Mouse (Mus musculus) cerebellum, postnatal 10 days (tissue): ENCODE measurements at regions not wholly inside any gene's neighbourhood (a gene's known extent, or its start where the extent isn't known, plus 50 kb on each side); places are given as distances from the start of the nearest gene placed in this dataset.

Source experiments
- DNase-seq, 2 experiments: peaks; one replicate each; pipeline ENCODE4 v3.0.0; 2021; ENCODE audit warnings: mixed read lengths in 2 of 2

DNA sequence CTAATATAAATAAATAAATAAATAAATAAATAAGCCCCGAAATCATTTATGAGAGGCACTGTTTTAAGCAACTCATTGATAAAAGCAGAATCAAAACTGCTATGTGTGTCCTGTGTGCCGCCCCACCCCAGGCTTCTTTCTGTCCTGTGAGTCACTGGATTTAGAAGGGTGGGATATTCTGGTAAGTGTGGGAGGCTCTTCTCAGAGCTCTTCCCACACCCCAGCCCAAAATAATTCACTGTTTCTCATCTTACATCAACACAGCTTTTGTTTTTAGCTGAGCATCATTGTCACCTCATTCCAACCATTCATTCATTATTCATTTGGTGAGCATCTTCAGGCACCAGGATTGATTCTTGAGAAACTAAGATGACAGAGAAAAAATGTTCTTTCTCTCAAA is 118.4 kb downstream of the Barx2 start:
- no peak for DNase-seq

DNA sequence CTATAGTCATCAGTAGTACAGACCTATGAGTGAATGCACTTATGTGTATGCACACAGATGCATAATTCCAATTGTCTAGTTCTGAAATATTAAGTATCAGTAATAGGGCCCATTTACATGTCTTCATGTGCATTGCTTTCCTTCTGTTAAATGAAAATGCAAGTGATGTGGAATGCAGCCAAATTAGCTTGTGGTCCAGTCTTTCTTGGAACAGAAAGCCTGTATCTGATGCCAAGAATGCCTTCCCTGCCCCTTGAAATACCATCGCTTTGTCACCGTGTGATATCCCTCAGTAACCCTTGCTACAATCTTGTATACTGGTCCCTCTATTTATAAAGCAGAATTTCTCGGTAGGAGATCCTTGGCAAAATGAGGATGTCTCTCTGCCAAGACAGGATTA is 137.3 kb downstream of the Barx2 start:
- peak; percentile 52 to 68 for DNase-seq

DNA sequence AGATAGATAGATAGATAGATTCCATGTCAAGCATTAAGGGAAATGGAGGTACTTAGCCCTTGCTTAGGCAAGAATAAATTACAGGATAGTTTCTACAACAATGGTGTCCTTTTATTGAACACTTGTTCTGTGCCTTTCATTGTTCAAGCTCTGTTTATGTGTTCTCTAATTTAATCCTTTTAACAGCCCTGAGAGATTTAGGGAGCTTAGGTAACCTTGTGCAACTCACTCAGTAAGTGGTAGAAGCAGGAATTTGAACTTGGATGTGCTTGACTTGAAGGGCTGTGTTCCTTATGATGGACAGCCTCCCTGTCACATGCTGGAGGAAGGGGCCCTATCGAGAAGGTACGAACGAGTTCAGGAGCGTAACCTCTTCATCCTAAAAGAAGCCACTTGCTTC is 147.9 kb downstream of the Barx2 start:
- DNase-seq = no peak

DNA sequence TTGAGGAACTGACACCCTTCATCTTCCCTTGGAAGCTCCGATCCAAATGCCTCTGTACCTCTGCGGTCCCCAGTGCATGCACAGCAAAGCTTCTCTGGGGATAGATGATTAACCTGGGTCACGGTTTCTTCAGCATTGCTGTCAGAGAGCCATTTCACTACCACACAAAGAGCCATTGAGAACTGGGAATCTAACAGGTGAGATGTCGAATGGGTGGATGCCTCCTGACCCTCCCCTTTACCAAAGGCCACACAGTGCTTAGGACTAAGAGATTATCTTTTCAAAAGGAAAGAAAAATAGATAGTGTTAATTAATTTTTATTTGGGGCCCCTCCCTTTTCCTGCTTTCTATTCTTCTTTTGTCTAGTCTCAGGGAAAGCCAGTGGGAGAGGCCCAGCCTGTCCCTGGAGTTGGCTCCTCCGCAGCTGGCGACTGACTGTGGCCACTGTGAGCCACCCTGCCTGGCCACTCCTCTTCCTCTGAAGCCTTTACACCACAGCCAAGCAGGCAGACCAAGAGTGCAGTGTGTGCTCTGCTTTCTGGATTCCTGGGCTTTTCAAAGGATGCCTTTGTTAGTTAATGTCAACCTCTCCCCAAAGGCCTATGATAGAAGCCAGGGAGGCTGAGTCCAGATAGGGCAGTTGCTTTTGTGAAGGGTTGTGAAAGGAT is 155.2 kb downstream of the Barx2 start:
- DNase-seq = peak in 1 of 2 experiments; percentile 10

DNA sequence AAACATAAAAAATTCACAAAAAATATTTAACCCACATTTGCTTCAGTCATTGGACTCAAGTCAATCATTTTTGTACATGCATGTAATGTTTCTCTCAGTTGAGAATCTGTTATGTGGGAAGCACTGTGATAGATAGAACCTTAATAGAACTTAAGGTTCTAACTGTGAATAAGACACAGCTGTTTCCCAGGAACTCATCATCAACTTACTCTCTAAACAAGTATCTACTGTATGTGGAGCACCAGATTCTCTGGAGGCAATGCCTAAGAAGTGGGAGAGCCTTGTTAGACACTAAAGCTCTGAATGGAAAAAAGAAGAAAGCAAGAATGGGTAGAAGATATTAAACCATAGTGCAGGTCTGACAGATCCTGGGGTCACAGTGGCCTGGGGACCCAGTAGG is 182.8 kb downstream of the Barx2 start:
- DNase-seq = no peak

DNA sequence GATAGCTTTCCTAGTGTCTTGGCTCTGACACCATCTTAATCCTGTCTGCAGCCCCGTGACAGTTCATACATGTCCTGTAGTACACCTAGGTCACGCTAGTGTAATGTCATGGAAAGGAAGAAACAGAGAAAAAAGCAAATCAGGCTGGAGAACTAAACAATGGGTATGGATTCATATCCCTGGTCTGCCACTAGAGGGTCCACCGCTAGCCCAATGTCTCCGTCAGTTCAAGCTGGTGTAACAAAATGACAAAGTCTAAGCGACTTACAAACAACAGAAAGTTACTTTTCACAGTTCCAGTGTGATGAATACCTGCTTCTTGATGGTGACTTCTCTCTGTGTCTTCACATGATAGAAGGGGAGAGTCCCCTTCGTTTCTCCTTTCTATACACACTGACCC is 194.0 kb downstream of the Barx2 start:
- DNase-seq = no peak

DNA sequence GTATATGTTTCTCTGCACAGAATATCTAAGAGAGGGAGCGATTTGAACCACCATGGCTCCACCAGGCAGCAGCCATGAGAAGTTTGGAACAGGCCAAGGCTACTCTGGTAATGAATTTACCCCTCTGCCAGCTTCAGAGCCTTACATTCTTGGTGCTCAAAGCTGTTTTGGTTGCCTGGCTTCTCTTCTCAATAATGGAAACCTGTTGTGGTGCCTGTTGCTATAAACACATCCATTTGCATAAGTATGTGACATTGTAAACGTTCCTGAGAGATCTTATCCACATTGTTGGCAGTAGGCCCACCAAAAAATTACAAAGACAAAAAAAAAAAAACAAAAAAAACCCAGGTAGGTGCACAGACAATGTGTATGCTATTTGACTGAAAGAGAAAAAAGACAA is 203.2 kb downstream of the Barx2 start:
- no peak for DNase-seq

DNA sequence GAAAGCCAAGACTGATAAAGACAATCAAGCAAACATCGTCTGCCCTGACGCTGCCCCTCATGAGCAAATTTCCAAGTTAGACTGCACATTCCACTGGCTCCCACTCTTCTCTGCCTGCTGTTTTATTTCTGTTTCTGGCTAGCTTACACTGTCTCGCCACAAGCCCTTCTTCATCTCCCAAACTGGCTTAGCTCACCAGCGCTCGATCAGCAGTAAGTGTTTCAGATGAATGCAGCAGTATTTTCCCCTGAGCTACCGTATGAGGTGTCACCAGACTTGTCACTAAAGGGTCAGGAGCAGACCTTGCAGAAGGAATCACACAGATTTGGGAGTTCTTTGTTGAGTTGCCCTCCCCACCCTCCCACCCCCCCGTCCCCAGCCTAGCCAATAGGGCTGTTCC is 206.6 kb downstream of the Barx2 start:
- DNase-seq = no peak

DNA sequence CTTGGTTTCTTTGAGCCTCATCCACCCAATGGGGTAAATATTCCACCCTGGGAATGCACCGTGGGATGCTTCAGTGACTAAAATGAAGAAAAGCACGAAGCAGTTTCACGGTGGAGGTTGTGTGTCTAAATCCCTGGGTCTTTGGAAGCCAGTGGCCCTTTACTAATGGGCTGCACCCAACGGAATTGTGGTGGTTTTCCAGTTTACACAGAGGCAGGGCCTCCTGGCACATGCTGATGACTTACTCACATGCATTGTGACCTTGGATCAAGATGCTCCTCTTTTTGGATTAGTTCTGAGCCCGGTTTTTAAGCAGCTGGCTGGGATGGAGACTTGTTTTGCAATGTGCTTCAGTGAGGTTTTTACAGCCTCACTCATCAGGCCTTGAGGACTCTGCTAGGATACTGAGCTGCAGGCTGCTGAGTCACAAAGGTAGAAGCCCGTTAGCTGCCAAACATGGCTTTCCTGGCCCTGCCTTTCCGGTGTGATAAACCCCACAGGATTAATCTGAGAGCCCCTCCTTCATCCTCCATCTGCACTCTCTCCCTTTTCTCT is 222.3 kb downstream of the Barx2 start:
- no peak for DNase-seq

DNA sequence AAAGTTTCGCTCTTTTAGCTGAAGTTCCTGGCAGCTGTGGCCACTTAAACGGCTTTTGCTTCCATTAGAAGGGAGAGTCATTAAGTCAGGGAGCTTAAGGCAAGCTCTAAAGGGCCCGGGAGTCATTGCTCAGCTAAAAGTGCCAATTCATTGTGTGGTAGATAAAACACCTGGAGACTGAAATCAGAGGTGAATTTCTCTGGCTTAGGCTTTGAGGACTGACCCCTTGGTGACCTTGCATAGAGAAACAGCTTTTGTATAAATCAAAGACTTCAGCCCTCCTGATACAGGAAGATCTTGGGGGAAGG is 224.1 kb upstream of the Tmem45b start:
- DNase-seq = no peak

DNA sequence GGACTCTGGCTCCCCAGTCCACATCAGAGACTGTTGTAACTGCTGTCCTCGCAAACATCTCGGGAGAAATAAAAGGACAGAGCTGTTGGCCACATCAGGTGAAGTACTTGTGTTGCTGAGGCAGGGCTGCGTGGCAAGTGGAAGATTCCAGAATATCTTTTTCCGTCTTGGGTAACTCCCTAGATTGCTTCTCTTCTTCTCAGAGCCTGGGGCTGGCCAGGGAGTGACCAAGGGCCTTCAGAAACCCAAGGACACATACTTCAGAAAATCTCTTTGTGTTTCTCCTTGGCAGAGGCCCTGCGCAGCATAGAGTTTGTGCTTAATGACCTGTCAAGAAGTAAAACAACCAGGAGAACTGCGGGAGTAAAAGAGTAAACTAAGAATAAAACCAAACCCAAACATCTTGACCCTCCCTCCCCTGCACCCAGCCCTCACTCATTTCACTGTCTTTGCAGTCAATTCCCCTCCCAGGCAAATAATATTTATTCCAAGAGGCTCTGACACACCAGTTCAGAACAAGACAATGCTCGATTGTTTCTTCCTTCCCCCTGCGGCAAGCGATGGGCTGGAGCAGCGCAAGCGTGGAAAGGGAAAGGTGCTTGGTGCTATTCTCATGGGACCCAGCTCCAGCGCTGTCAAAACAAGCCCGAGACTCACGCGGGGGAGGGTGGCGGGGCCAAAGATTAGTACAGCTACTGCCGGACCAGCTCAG is 223.6 kb upstream of the Tmem45b start:
- peak in 1 of 2 experiments; percentile 11 for DNase-seq

DNA sequence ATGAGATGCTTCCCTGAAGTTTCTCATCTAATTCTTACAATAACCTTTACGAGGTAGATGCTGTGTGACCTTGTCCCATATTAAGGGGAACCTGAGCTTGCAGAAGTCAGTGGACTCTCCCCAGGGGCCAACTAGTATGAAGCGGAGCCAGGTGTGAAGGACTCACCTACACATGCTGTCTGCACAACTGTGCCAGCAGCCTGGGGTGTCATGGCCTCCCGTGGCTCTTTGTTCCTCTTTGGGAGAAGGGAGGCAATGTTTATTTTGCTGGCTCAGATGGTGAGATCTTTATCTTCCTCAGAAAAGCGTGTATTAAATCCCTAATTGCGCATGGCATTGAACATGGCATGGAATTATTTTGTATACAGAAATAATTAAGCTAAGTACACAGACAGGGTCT is 222.2 kb upstream of the Tmem45b start:
- DNase-seq = no peak

DNA sequence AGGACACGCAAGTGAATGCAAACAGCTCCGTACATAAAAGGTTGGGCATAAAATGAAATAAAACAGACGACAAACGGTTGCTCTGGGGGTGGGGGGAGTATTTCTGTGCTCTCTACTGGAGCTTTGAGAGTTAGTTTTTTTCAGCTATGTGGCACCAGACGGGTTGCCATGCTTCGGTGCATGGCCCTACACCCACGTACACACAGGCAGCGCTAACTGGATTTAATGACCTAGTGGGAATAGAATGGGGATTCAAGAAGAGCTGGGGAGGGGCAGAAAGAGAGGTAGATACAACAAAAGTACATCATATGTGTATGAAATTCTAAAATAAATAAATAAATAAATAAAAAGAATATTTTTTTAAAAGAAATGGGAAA is 220.5 kb upstream of the Tmem45b start:
- no peak for DNase-seq

DNA sequence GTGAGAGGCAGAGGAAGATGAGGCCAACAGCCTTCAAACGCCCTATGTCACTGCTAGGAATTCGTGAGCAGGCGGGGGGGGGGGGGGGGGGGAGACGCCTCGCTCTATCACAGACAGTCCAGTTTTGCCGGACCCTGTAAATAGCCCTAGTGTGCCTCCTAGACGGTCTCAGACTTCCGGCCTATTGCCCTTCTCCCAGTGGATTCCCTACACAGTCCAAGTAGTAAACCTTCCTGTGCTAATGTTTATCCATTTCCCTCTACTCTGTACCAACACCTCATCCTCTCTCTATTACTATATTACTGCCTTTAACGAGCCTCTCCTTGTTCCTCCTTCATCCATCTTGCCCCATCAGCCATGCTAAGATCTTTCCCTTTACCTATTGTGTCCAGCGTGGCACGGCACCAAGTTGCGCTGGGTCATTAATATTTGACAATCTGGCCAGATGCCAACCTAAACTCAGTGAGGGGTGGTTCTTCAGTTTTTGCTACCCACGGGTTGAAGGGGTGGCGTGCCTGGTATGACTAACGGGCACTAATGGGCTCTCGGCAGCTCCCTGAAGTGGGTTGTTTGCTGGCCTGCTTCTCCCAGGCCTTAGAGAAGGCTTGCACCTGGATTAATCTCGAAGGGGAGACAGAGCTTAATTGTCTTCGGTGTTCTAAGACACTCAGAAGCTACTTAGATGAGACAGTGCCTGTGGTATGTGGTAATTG is 220.0 kb upstream of the Tmem45b start:
- peak; percentile 22 to 25 for DNase-seq

DNA sequence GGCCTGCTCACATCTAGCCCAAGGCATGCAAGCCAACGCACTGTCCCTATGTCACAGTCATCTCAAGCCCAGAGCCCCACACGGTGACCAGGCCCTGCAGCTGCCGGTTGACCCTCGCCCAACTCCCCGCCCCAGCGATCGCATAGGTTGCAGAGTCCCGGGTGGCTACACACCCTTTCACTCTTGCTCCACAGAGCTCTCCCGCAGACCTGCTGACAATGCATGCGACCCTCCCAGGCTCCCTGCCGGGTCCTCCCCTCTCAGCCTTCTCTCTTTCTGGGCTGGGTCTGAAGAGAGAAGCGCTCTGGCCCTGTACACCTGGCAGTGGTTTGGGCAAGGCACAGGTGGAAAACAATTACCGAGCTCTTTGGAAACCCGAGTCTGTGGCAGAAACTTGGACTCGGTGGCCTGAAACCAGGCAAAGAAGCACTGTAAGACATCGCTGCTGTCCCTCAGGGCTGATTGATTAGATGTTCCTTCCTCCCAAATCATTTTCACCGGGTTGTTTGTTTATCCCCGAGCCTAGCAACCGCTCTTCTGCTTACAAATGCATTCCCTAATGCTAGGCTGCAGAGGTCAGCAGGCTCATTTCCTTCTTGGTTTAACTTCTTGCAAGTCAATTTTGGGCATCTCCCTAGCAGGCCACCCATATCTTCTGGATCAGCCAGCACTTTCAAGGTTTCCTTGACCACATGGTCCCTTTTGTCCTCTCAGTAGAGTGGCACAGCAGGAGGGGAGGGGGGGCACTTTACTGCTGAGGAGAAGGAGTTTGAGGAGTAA is 219.2 kb upstream of the Tmem45b start:
- peak in 1 of 2 experiments; percentile 16 for DNase-seq

DNA sequence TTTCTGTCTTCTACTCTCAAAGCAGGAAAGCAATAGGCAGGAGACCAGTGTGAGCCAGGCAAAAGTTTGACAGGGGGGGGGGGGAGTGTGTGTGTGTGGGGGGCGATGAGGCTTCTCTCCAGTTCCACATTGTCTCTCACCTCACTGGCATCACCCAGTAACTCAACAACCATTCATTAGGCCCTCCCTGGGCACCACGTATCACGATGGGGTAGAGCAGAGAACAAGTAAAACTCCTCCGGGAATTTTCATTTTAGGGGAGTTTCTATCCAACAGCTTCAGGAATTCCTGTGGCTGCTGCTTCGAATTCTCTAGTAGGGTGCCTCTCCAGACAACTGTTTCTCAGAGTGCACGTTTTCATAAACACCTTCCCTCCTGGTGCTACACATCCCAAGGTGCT is 218.6 kb upstream of the Tmem45b start:
- DNase-seq = no peak

DNA sequence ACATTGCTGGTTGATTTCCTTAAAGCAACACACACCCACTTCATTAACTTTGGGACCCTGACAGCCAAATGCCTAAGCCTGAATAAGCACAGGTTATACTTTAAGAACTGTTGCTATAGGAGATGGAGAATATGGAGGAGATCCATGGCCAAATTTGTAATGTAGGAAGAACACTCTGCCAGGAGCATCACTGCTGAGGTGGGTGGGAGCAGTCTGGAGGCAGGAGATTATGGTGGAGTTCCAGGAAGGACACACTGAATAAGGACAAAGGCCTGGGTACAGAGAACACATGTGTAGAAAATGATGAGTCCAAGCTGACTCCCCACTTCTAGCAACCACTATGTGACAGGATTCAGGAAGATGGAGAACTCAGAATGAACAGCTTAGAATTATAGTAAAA is 212.9 kb upstream of the Tmem45b start:
- DNase-seq = no peak

DNA sequence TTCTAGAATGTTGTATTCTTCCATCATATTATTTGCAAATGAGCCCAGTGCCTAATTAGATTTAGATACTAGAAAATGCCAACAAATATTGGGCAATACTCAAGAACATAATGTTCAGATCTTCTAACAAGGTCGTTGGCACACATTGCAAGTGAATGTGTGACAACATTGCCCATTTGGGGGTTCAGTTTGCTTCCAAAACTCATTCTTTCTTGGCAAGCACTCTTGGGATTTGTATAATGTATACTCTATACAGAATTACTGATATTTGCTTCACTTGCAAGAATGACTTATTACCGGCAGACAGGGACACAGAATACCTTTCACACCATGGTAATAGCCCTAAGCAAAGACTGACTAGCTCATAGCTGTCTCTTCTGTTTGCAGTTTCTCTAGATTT is 194.8 kb upstream of the Tmem45b start:
- no peak for DNase-seq

DNA sequence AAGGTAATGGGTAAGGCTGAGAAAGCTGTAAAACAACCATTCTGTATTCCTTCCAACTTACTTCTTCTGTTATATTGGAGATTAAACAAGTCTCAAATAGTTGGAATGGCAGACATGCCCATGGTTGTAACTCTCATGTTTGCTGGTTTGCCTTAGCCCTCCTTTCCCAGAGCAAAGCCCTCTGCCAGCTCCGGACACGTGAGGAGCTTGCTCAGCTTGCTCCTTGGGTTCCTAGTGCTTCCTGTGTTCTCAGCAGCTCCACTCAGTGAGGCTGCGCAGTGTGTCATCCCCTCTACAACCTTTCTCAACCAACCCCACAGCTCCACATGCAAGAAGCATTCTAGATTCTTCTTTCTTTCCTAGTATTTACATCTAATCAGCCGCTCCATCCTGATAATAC is 193.3 kb upstream of the Tmem45b start:
- DNase-seq = no peak

DNA sequence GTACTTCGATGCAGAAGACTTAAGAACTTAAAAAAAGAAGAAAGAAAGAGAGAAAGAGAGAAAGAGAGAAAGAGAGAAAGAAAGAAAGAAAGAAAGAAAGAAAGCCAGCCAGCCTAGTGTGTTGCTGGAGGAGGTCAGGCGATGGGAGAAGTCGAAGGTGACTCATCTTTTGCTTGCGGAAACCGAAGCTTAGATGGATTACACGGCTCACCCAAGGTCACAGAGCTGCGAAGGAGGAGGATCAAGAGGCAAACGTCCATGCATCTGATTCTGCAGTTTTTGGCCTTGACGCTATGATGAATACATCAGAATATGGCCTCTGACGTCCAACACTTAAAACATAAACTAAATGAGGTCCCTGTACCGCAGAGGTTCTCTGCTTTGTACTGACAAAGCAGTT is 192.4 kb upstream of the Tmem45b start:
- no peak for DNase-seq

DNA sequence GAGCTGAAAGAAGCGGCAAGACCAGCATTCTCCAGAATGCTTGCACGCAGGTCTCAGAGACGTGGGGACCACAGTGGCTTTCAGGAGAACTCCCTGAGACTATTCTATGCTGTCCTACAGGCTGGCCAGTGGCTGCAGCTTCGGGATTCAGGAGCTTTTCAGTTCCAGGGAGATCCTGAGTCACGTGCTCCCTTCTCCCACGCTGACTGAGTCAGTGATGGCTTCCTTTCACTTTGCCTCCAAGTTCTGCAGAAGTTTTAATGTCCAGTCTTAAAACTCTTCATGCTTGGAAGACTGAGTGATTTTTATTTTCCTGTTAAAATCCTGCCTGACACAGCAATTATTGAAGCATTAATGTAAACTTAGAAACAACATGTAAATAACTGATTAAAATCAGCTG is 190.5 kb upstream of the Tmem45b start:
- no peak for DNase-seq

DNA sequence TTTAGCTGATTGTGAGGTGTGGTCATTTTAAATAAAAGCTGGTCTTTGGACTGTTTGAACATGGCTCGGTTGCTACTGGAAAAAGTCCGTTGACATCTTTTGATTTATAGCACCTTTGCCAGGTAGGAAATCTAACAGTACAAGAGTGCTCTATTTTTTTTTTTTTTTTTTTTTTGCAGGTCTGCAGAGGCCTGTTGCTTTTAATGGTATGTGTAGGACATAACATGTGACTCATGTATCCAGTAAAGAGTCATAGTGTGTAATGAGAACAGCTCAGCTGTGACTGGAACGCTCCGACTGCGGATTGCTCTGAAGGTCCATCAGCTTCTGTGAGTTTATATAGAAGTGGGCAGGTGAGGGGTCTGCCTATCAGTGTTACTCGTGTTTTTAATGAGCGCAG is 190.0 kb upstream of the Tmem45b start:
- DNase-seq = no peak

DNA sequence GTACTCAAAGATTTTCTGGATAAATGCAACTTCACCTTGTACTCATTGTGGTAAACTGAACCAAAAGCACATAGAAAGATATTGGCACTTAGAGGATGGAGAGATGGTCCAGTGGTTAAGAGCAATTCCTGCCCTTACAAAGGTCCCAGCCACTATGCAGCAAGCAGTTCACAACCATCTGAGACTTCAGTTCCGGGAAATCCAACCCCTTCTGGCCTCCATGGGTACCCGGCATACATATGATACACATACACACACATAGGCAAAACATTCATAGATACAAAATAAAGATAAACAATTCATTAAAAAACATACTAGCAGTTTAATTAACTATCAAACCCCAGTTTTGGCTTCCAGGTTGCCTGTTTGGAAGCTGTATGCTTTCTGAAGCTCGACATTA is 189.5 kb upstream of the Tmem45b start:
- no peak for DNase-seq
